Mouse (Mus musculus) left cerebral cortex, adult 9 months (tissue): ENCODE results near the gene Etnppl.

Experiments used
- DNase-seq, 2 experiments: peaks; one replicate each; pipeline ENCODE4 v3.0.0; 2022; ENCODE audit warnings: low spot score in 2 of 2

Etnppl gene

DNA sequence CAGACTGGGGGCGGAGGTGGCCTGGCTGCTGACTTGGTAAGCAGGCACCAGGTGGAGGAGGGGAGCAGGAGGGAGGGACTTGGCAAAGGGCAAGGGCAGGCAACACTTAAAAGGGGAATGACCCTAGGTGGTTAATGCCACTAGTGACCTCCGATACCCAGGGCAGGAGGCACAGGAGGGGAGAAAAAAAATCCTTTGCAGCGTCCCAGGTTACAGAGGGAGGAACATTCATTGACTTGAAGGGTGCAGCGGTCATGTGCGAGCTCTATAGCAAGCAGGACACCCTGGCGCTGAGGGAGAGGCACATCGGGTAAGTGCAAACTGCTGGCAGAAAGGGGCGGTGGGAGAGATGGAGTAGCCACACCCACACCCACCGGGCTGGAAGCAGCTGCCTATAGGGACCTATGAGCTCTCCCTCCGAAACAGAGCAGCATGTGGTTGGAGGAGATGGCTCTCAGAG lies at the start of gene Etnppl:
TSS of gene Etnppl (plus strand) at position 10 of the 460 bp plus-strand sequence.
- DNase-seq: no peak

DNA sequence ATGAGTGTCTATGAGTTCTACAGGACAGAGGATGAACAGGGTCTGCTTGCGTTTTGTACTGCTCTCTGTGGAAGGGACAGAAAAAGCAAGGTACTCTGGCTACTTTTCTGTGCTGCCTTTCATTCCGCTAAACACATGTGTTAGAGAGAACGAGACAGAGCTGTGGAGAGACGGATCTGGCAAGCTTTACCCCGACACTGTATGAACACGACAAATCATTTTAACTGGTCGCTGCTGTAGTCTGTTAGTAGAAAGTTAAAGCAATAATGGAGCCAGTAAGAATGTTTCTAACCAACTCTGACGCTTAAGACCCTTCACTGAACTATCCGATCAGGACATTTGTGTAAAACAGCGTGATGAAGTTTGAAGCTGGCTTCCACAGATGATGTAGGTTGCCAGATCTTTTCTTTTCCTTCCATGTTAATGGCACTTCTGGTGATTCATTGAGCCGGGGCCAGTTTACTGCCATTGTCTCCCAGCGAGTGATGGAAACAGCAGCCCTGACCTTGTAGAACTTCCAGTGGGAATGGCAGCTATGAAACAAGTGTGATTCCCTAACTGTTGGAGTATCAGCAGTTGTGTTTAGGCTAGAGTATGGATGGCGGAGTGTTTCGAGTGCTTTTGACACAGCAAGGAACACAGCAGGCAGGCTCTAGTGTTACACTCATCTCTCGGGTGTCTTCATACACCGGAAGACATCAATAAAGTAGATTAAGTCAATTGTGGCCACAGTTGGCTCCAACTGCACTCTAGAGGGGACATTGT lies 48.7 kb upstream of the Etnppl start:
- DNase-seq: no peak

DNA sequence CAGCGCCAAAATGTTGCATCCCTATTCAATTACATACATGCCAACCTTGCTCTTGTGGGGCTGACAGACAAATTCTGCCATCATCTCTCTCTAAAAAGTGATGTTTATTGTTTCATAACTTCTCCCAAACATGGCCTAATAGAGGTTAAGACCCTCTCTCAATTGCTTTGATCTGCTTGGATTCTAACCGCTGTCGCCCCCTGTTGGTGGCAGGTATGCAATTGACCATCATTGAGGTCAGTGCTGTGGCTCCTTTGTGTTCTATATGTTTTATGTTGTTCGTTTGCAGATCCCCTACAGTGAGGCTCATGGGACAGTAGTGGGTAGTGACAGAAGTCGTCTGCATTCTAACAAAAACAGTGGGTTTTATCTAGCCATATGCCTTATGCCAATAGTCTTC lies 44.0 kb upstream of the Etnppl start:
- no peak for DNase-seq

DNA sequence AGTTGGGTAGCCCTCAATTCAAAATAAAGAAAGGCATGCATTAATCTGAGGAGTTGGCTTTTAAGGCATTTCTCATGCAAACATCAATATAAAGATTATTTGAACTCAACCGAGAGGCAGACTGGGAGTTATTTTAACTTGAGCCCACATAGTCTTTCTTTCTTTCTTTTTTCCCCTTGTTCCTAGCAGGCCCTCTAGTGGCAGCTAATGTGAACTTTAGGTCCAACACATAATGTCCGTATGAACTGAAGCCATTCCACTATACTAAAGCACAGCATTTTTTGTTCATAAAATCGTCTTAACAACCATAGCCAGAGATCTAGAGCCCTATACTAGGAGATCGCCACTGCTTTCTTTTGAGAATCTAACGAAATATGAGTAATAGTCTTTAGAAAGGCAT lies 42.6 kb upstream of the Etnppl start:
- DNase-seq: peak in 1 of 2 experiments; percentile 53

DNA sequence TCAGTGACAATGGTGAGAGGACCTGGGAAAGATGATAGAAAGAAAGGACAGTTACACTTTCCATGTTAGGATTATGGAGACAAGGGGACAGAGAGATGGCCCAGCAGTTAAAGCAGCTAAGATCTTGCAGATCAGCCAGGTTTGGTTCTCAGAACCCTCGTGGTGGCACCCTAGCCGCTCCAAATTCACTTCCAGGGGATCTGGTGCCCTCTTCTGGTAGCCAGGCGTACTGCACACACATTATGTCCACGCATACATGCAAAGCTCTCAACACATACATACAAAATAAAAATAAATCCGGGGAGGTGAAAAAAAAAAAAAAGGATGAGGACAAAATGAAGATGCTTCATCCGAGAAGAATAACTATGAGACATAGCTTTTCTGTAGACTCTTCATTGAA lies 40.6 kb upstream of the Etnppl start:
- DNase-seq: no peak

DNA sequence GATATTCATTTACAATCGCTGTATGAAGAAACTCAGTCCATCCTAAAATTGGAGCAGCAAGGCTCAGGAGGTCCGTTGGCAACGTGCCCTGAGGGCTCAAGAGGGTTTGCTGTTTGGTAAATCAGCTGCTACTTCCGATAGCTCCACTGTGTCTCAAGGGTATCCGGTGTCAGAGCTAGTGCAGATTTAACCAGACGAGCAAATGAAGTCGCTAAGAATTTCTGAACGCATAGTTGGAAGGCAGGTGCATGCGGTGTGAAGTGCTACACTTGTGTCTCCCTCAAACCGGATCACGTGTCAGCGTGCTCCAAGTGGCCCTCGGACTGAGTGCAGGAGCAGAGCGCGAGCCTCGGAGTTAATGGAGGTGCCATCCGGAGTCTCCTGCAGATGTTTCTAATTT lies 37.7 kb upstream of the Etnppl start:
- DNase-seq: no peak

DNA sequence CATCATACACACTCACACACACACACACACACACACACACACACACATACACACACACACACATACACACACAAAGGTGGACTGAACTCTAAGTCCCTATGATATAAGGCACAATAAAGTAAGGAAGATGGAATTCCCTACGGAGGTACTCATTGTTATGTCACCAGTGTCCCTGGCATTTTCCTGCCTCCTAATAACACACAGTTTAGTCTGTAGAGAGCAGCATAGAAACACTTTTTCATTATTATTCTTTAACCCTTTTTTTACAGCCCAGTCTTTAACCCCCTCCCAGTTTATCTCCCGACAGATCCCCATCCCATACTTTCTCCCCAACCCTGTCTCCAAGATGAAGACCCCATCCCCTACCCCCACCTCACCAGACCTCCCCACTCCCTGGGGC lies 35.7 kb upstream of the Etnppl start:
- no peak for DNase-seq

DNA sequence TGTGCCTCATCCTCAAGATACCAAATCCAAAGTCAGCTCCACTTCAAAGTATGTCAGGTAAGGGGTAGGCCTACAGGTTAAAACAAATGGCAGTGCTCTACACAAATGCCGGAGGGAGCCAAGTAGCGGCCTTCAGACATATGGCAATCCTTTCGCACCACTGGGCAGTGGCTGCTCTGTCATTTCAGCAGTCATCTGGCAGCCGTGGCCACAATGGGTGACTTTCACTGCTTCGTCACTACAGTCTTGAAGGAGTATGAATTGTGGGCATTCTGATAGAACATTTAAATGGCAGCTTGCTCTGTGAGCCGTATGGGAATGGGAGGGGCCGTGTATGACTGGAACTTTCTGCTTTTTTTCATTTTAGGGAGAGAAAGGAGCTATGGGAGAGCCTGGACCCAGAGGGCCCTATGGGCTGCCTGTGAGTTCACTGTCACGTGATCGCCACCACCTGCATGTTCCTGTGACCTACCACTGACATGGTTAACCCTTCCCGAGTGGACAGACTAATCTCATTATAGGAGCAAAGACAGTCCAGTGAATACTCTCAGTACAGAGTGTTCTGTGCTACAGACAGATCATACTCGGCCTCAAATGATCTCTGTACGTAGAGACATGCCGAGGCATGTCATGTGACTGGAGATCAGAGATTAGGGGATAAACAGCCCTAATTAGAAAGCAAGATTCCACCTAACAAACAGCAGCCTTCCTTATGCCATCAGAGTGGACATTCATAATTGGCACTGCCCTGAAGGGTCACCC lies 34.2 kb upstream of the Etnppl start:
- no peak for DNase-seq

DNA sequence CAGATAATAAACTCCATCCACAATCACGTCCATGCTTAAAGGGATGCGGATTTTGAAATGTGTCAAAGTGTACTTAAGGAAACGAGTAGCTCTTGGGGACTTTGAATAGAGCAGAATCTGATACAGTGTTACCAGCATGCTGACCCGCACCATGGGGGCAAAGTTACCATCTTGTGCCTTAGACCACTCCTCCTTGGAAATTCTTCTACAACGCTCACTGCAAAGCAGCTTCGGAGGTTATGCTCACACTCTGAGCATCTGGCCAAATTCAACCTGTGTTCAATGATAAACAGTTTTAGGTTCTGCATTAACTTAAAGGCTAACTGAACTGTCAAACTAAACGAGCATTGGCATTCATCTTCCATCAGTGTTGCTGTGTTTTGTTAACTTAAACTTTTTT lies 33.2 kb upstream of the Etnppl start:
- DNase-seq: no peak

DNA sequence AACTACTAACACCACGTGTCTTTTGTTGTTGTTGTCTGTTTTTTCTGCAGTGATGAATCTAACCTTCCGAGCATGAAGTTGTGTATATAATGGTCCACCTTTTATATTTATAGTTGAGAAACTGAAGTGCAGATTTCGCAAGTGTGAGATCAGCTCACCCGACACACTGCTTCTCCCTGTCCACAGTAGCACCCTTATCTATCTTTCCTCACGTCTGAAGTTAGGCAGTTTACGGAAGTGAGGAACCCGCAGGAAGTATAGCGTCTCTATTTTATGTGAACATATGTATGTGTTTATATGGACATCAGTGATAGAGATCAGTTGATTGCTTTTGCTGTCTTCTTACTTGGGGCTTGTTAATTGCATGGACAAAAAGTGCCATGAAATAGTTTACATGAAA lies 22.2 kb upstream of the Etnppl start:
- no peak for DNase-seq

DNA sequence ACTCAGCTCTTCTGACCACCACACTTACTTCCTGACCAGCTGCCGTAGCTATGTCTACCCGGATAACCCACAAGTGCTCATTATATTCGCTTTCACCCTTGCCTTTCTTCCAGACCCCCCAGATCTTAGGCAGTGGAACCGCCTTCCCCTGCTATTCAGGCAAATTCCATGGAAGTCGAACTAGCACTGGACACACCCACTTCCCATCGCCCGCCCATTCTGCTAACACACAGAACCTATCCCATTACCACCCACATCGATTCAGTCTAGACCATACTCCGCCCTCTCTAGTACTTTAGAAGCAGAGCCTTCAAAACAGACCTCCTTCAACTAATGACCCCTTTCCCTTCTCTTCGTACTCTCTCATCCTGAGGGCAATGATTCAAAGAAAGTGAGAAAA lies 15.8 kb upstream of the Etnppl start:
- DNase-seq: no peak

DNA sequence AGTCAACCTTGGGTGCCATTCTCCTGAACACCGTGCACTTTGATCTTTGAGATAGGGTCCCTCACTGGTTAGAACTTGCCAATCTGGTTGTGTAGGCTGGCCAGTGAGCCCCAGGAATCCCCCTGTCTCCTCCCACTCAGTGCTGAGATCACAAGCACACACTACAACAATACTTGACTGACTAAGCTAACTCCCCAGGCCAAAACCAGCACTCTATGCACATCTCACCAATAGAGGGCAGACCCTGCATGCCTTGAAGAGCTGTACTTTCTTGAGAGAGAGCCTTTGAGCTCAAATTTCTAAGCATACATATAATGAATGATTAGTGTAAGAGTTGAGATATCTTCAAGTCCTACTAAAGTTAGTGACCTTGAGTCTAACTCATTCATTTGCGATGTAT lies 9.3 kb upstream of the Etnppl start:
- DNase-seq: peak in 1 of 2 experiments; percentile 20

DNA sequence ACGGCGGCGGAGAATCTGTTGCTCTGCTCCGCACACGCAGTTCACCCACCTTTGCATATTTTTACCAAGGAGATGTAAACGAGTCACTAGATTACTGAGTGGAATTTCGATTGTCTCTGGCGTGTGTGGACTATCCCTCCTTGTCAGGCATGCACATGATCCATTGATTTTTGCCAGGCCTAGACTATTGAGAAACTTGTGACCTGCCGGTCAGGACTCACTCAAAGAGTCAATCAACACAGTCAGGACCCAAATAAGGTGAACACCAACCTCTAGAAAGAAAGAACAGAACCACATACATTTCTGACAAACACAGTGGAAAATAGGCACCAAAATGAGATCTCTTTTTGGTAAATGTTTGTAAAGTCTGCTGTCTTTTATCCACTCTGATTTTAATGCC lies 2.8 kb upstream of the Etnppl start:
- no peak for DNase-seq

DNA sequence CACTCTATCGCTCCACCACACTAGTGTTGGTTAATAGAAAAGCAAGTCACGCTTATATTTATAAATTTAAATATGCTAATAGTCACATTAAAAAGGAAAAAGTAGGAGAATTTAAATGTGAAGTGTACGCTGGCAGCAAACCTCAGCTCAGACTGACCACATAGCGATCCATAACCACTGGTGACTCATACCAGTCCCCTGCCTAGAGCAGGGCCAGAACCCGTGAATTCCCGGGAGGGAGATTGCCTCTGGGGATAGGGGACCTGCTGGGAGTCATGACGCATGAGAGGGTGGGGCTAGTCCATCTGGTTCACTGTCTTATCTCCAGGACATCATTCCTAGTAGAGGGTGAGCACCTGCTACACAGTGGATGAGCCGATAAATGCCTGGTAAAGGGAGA lies 1.6 kb upstream of the Etnppl start:
- no peak for DNase-seq

DNA sequence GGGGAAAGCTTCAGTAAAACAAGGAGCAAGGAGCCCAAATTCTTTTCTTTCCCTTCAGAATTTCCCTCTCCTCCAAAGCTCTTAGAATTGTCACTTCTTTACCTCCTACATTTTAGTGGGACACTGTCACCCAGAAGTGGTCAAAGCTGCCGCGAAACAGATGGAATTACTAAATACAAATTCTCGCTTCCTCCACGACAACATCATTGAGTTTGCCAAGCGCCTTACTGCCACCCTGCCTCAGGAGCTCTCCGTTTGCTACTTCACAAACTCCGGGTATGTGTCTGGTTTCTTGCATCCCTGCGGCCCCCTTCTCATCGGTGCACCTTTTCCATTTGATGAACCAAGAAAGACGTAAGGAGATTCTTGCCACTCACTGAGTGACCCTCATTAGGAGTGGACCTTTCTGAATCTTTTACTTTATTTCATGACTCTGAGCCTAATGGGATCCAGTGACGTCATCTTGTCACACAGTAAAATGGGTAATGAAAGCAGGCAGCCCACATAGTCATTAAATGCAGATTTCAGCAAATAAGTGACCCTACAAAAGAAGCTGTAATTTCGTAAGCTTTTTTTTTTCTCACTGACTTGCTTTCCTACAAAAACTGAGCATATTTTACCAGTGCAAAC lies 3.4 kb downstream of the Etnppl start:
- DNase-seq: peak in 1 of 2 experiments; percentile 33

DNA sequence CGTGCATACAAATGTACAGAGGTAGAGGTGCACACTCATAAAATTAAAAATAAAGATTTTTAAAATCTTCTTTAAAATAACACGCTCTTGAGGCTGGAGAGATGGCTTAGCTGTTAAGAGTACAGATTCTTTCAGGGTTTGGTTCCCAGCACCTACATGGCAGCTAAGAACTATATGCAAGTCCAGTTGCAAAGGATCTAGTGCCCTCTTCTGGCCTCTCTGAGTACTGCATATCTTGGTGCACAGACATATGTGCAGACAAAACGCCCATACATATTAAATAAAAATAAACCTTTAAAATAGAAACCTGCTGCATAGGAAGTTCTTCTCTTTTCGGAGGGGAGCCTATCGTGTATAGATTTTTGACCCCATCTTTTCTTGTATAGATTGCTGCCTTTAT lies 11.1 kb downstream of the Etnppl start:
- no peak for DNase-seq

DNA sequence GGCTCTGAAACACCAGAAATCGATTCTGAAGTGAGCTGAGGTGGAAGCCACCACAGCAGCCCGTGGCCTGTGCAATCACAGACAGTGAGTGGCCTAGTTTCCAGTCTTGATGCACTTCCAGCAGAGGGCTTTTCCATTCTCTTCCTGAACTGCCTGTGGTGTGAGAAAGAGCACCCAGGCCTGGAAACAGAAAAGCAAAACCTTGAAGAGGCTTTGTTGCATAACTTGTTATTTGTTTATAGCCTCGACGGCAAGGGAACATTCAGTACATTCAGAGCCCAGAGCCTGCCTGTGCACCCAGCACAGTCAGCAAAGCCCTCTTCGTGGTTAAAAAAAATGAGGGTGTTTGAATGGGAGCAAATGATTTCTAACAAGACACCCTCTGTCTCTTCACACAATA lies 16.6 kb downstream of the Etnppl start:
- no peak for DNase-seq

DNA sequence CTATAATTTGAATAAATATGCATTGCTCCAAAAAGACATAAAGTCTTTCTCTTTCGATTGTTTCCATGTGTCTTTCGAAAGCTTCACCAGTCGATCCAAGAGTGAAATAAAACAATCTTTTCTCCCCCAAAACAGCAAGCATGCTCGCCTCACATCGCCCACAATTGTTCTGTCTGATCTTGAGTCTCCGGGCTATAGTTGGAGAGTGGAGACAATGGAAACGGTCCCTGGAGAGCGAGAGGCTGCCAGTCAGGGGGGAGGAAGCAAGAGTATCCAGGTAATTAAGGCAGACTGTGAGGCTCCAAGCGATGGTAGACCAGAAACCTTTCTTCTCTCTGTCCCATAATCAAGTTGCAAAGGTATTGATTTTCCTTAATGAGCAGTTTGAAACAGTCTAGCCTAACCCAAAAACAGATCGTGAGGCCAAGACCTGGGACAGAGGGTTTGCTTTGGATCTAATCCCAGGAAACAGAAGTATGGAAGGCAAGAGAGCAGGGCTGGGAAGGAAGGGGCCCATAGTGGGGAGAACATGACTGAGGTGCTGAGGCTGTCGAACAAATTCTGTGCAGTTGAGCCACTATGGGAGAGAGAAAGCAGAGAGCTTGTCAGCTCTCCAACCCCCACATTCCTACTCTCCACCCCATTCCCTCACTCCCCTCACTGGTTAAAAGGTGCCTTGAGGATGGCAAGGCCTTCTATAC lies 29.0 kb downstream of the Etnppl start:
- no peak for DNase-seq

DNA sequence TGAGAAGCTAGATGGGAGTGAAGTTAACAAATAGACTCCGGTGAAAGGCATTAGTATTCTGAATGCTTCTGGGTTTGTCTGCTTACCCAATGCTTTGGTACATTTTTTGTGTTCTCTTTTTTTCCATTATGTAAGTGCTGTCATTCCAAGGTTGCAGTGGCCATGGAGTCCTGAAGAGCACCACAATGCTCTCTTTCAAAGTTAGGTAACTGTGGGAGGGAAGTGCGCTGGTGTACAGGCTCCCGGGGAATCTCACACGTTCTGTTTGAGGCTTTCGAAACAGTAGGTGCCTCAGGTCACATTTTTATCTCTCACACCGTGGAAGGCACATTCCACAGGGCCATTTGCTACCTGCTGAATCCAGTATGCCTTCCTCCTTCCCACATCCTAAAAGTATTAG lies 32.3 kb downstream of the Etnppl start:
- DNase-seq: no peak

DNA sequence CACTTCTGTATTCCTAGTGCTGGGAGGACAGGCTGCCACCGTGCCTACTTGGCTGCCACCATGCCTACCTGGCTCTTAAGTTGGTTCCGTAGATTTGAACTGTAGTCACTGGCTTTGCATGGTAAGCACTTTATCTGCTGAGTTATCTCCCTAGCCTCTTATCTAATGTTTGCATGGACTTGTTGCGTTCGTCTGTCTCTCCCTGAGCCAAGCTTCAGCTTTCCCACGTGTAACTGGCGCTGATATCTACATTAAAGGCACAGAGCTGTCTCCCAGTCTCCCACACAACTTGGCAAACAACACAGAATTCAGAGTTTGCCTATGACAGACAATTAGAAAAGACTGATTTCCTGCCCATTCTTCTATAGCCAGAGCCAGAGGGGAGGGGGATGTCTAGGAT lies 43.4 kb downstream of the Etnppl start:
- no peak for DNase-seq

DNA sequence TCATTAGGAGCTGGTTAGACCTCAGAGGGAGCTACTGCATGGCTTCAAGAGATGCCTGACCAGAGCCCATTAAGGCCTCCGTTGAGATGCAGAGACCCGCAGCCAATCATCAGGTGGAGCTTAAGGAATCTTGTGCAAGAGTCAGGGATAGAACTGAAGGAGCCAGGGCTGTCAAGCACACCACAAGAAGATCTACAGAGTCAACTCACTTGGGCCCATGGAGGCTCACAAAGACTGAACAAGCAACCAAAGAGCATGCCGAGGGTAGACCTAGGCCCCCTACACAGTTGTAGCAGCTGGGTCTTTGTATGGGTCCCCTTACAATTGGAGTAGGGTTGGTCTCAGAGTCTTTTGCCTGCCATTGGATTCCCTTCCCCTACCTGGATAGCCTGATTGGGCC lies 45.2 kb downstream of the Etnppl start:
- no peak for DNase-seq

DNA sequence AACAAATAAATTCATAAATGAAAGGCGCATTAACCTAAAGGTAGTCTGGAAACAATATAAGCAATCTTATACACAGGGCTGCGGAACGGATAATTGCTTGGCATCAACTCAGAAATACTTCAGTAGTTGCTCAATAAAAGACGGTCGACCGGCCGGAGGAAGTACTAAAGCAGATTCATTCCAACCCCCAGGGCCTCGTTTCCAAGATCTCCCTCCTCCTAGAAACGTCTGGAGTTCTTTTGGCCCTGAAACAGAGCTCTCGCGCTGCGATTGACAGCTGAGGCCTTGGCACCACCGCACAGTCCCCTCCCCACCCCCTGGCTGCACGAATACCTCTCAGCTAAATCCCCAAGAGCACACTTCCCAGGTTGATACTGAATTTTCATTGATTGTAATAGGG lies 54.0 kb downstream of the Etnppl start:
- no peak for DNase-seq
